ENCODE assay signal across 20 mouse cellular contexts in the genomic region with DNA sequence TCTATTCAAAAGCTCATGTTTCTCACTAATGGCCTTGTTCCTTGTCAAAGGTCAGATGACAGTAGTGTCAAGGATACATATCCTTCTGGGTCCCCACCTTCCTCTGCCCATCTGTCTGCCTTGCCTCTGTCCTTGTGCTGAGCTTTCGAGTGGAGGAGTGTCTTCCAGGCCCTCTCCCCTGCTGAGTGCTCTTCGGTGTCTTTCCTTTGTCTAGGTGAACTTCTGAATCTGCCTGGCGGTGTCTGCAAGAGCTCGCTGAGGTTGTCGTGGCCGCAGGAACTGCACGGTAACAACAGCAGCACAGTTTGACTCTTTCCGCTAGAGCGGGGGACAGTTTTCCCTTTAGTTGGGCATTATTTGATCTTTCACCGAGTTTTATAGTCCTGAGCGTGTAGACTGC.
DNase-seq lines count a peak whose midpoint lies in the region; ATAC-seq and TF ChIP-seq lines count a peak whose summit lies in the region.
"Had no signal": no experiment of that assay in that cellular context is flagged by ENCODE, and none has a peak within 500 bp of the region (broad histone marks: within the 10 kb centered on the region; RNA-seq: fewer than 3 reads in every experiment).

No protein-coding gene starts in this region.

- H3K9me3 ChIP-seq in ES-E14 (ENCODE audit: control insufficient read depth, insufficient read depth, low read depth, low read length) = no peaks in the 10 kb centered on the region
- no peaks in the 10 kb centered on the region for H3K9me3 ChIP-seq in midbrain, embryonic 15.5 days
- H3K9me3 ChIP-seq: embryonic facial prominence, embryonic 15.5 days; forebrain, embryonic 13.5 days had no signal

- in situ Hi-C loops in ES-E14 (cut with MboI; ENCODE audit: low sequenced_read_pairs in 2 of 2, unreplicated experiment in 2 of 2) = no loop called here

- ATAC-seq in midbrain, embryonic 15.5 days (replicated peaks) = no peak
- ATAC-seq: forebrain, embryonic 13.5 days; forebrain, embryonic 16.5 days had no signal

- H3K4me1 ChIP-seq in ES-E14 (ENCODE audit: control insufficient read depth in 2 of 2, insufficient read depth in 2 of 2, low read length in 2 of 2, poor library complexity in 1 of 2) = 0 out of 4 replicates have a peak, but pooled peaks cover 1 to 2% of the 10 kb centered on the region in 2 experiments
- peaks cover 11% of the 10 kb centered on the region; the same call in 1 of the 2 replicates for H3K4me1 ChIP-seq in midbrain, embryonic 15.5 days
- H3K4me1 ChIP-seq: embryonic facial prominence, embryonic 13.5 days; embryonic facial prominence, embryonic 15.5 days had no signal

- H3K9ac ChIP-seq in ES-E14 (ENCODE audit: insufficient read depth, low read depth, low read length, poor library complexity, severe bottlenecking) = no peak overlapping the region
- no peak overlapping the region for H3K9ac ChIP-seq in midbrain, embryonic 15.5 days
- H3K9ac ChIP-seq: embryonic facial prominence, embryonic 13.5 days; embryonic facial prominence, embryonic 15.5 days; forebrain, embryonic 13.5 days had no signal

- 0 out of 2 replicates have a peak, but pooled peaks cover 3% of the 10 kb centered on the region for H3K27me3 ChIP-seq in midbrain, embryonic 15.5 days (replicated peaks)

- H3K27ac ChIP-seq in ES-E14 (ENCODE audit: insufficient read depth, low read depth, low read length, poor library complexity, severe bottlenecking) = no peak overlapping the region
- no peak overlapping the region for H3K27ac ChIP-seq in midbrain, embryonic 15.5 days
- H3K27ac ChIP-seq: embryonic facial prominence, embryonic 13.5 days; embryonic facial prominence, embryonic 15.5 days; forebrain, embryonic 13.5 days had no signal

- intact Hi-C loops in left cerebral cortex, postnatal 25 days (cut with DNase I) = no loop called here

- no peaks in the 10 kb centered on the region for H3K36me3 ChIP-seq in ES-E14 (ENCODE audit: control insufficient read depth, insufficient read depth, low read length, poor library complexity, severe bottlenecking)
- H3K36me3 ChIP-seq in midbrain, embryonic 15.5 days (replicated peaks) = no peaks in the 10 kb centered on the region
- H3K36me3 ChIP-seq: embryonic facial prominence, embryonic 13.5 days; embryonic facial prominence, embryonic 15.5 days had no signal

- 25% methylated on average over 11 of the region's 11 CpGs for WGBS in midbrain, embryonic 15.5 days

- H3K4me3 ChIP-seq in ES-E14 (ENCODE audit: insufficient read depth in 1 of 2, low read depth in 1 of 2, low read length in 2 of 2, poor library complexity in 1 of 2, severe bottlenecking in 1 of 2) = no peak overlapping the region
- no peak overlapping the region for H3K4me3 ChIP-seq in midbrain, embryonic 15.5 days
- H3K4me3 ChIP-seq: embryonic facial prominence, embryonic 13.5 days; embryonic facial prominence, embryonic 15.5 days; erythroblast, embryonic 14.5 days; forebrain, embryonic 13.5 days had no signal

- H3K4me2 ChIP-seq in midbrain, embryonic 15.5 days = no peak overlapping the region
- H3K4me2 ChIP-seq: embryonic facial prominence, embryonic 13.5 days; embryonic facial prominence, embryonic 15.5 days; forebrain, embryonic 13.5 days had no signal

- DNase-seq in ES-CJ7 (ENCODE audit: low read depth, low spot score) (peak; percentile 77), ES-E14 (ENCODE audit: low read depth, low spot score) (peak; percentile 43), ZHBTc4 (ENCODE audit: low read depth, low spot score) (peak; percentile 72)
- DNase-seq in left cerebral cortex, postnatal 25 days (ENCODE audit: low spot score in 2 of 2) = no peak
- DNase-seq: adrenal gland, adult 2 months; adrenal gland, postnatal 10 days; adrenal gland, postnatal 25 days; cerebellum, adult 11 months; cerebellum, adult 18-20 months; cerebellum, adult 8-10 months; cerebellum, adult 9-11 months; cerebellum, postnatal 14 days; cerebellum, postnatal 36 days; embryo, embryonic 11 days had no signal

TF ChIP-seq in ES-E14, 5 proteins besides CTCF, POLR2A, EP300 and RAD21:
- TF ChIP-seq HCFC1 (IDR thresholded peaks at IDR 0.05; ENCODE audit: borderline replicate concordance, insufficient read depth, low read length) (no peak), CHD2 (IDR thresholded peaks at IDR 0.05; ENCODE audit: low read depth, low read length) (no peak), MAFK (IDR thresholded peaks at IDR 0.05; ENCODE audit: insufficient read depth, low read depth, low read length) (no peak), ZC3H11A (IDR thresholded peaks at IDR 0.05; ENCODE audit: borderline replicate concordance, low read depth, low read length) (no peak), ZNF384 (IDR thresholded peaks at IDR 0.05; ENCODE audit: low read depth, low read length) (no peak)

Comparison
In these comparisons a context has a peak if more than half of its experiments do, and no peak if none do; other contexts are left out.
1. DNase-seq: peak in ES-CJ7 (single experiment), ES-E14 (single experiment) and ZHBTc4 (single experiment); none in left cerebral cortex, postnatal 25 days (0 of 2).